Mouse (Mus musculus) midbrain, postnatal 0 days (tissue): ENCODE data around the gene Ctnnd2. TPM values are rescaled to one million over a fixed set of nuclear protein-coding genes. Genes with fewer than 3 reads are reported as not detected.

Experiments
- ATAC-seq: fragments of 200-750 bp; cut with Nextera tagmentation; 2 replicates; pipeline ENCODE4 v1.8.0; 2017; ENCODE audit warnings: moderate number of reproducible peaks, mild to moderate bottlenecking, moderate TSS enrichment, moderate library complexity; ENCODE audit not compliant: low FRiP score
- DNase-seq: peaks from one replicate; pipeline ENCODE4 v3.0.0-alpha.2; 2015; ENCODE audit warnings: low spot score
- H3K27ac ChIP-seq: fragments of 300-500 bp; sonication (generic); 2 replicates; pipeline ENCODE4 v1.5.1; 2014; ENCODE audit warnings: low read depth, mild to moderate bottlenecking, low read length, mixed read lengths
- H3K27me3 ChIP-seq: fragments of 300-500 bp; sonication (generic); 2 replicates; pipeline ENCODE4 v1.6.1; 2014; ENCODE audit warnings: low read length, control low read depth, mixed read lengths; ENCODE audit not compliant: insufficient read depth
- H3K36me3 ChIP-seq: fragments of 300-500 bp; sonication (generic); 2 replicates; pipeline ENCODE4 v1.6.1; 2014; ENCODE audit warnings: low read length, control low read depth, mixed read lengths; ENCODE audit not compliant: insufficient read depth
- H3K4me1 ChIP-seq: fragments of 300-500 bp; sonication (generic); 2 replicates; pipeline ENCODE4 v1.6.1; 2014; ENCODE audit warnings: mild to moderate bottlenecking, control low read depth, antibody characterized with exemption, low read length, mixed read lengths; ENCODE audit not compliant: insufficient read depth
- H3K4me2 ChIP-seq: fragments of 300-500 bp; sonication (generic); 2 replicates; pipeline ENCODE4 v1.6.1; 2014; ENCODE audit warnings: low read depth, mild to moderate bottlenecking, low read length, mixed read lengths; ENCODE audit not compliant: poor library complexity, severe bottlenecking
- H3K4me3 ChIP-seq: fragments of 300-500 bp; sonication (generic); 2 replicates; pipeline ENCODE4 v1.5.1; 2014; ENCODE audit warnings: low read depth, mild to moderate bottlenecking, low read length, moderate library complexity
- H3K9ac ChIP-seq: fragments of 300-500 bp; sonication (generic); replicated peaks from 2 replicates; pipeline ENCODE4 v1.6.1; 2014; ENCODE audit warnings: mild to moderate bottlenecking, low read length, moderate library complexity, mixed read lengths; ENCODE audit not compliant: poor library complexity, severe bottlenecking
- H3K9me3 ChIP-seq: fragments of 300-500 bp; sonication (generic); 2 replicates; pipeline ENCODE4 v1.6.1; 2016; ENCODE audit warnings: low read length, control low read depth
- CTCF ChIP-seq: IDR thresholded peaks from 2 replicates; pipeline ENCODE4 v1.5.1; 2016; ENCODE audit warnings: antibody characterized with exemption, mild to moderate bottlenecking
- WGBS: fragments of 180-500 bp; shearing (Covaris S2); extraction: QIAGEN DNeasy Blood & Tissue Kit; methylation state at CpG from one replicate; pipeline ENCODE4 v1.1.7; 2014; 5-methylcytosine and 5-hydroxymethylcytosine counted together
- polyA plus RNA-seq: library from polyadenylated mRNA; unstranded; fragments of >200 nt; fragmentation: Nextera tagmentation; extraction: Ambion mirVana; gene quantifications from 2 replicates; pipeline ENCODE4 v1.2.1, GENCODE M21; 2015
- total RNA-seq: library from RNA; depleted of rRNA; stranded (reverse); fragments of >200 nt; gene quantifications from 2 replicates; pipeline ENCODE4 v1.2.3, GENCODE M21; 2014

The Ctnnd2 gene
- total and polyA plus RNA-seq, 2 experiments from 2014 or later = 89.0 to 178 TPM

DNA sequence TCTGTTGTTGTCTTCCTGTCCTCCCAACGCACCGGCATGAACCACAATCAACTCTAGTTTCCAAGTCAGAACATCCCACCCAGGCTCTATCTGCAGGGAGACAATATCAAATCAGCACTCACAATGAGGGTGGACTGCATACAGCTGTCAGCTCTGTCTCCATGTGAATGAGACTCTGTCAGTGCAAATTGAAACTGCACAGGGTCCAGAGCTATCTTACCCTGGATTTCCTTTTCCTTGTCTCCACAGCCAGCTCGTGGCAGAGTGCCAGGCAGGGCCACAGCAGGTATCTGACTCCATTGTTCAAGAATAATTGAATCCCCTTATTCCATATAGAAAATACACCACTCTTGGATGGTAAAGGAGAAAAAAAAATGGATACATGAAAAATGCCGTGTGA is 343.0 kb downstream of the Ctnnd2 start:
- H3K36me3 ChIP-seq = no peaks in the 10 kb centered on the region
- no peak overlapping the region for H3K4me2 ChIP-seq
- ATAC-seq = no peak
- WGBS = 35% methylated on average over 4 of the region's 4 CpGs
- no peaks in the 10 kb centered on the region for H3K9me3 ChIP-seq
- no peaks in the 10 kb centered on the region for H3K27me3 ChIP-seq
- no peak for TF ChIP-seq CTCF
- no peak overlapping the region for H3K9ac ChIP-seq
- H3K27ac ChIP-seq = no peak overlapping the region
- H3K4me1 ChIP-seq = no peaks in the 10 kb centered on the region
- no peak overlapping the region for H3K4me3 ChIP-seq
- no peak for DNase-seq

DNA sequence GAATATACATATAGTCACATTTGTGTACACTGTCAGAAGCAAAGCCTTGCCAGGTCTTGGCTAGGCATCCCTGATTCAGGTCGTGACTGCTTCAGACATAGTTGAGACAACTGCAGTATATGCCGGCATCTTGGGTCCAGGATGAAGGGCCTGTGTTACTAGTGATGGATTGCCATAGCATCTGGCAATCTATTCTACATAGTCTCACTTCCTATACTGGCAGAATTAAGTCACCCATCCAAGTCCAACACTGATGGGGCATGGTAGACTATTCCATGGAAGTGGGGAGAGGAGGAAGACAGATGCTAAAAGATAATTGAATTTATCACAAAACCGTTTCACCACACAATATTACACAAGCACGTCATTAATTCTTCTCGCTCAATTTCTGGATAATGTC is 369.1 kb downstream of the Ctnnd2 start:
- DNase-seq (no peak), ATAC-seq (no peak)
- no peak for TF ChIP-seq CTCF
- no peak overlapping the region for H3K9ac ChIP-seq
- no peak overlapping the region for H3K27ac ChIP-seq
- WGBS = 92% methylated on average over 5 of the region's 5 CpGs
- no peaks in the 10 kb centered on the region for H3K9me3 ChIP-seq
- H3K36me3 ChIP-seq = no peaks in the 10 kb centered on the region
- no peaks in the 10 kb centered on the region for H3K27me3 ChIP-seq
- H3K4me1 ChIP-seq = no peaks in the 10 kb centered on the region
- H3K4me3 ChIP-seq = no peak overlapping the region
- H3K4me2 ChIP-seq = no peak overlapping the region

DNA sequence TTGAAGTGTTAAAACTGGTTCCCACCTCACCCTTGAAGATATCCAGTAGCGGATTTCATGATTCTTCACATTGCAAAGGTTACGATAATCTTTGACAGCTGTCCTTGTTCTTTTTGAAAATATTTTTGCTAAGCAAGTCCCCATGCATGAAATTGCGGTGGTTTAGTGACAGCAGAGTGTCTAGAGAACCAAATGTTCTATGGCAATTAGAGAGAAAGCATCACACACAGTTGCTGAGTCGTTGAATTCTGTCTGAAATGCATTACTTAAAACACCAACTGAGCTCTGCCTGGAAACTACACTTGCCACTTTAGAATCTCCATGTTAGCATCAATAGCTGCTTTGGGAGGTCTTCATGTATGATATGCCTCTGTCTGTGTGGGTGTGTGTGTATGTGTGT is 375.9 kb downstream of the Ctnnd2 start:
- H3K4me3 ChIP-seq = no peak overlapping the region
- H3K36me3 ChIP-seq = no peaks in the 10 kb centered on the region
- WGBS = 65% methylated on average over 4 of the region's 4 CpGs
- no peaks in the 10 kb centered on the region for H3K9me3 ChIP-seq
- H3K27me3 ChIP-seq = no peaks in the 10 kb centered on the region
- no peak overlapping the region for H3K27ac ChIP-seq
- DNase-seq (no peak), ATAC-seq (no peak)
- no peak for TF ChIP-seq CTCF
- H3K9ac ChIP-seq = no peak overlapping the region
- no peak overlapping the region for H3K4me2 ChIP-seq
- H3K4me1 ChIP-seq = no peaks in the 10 kb centered on the region

DNA sequence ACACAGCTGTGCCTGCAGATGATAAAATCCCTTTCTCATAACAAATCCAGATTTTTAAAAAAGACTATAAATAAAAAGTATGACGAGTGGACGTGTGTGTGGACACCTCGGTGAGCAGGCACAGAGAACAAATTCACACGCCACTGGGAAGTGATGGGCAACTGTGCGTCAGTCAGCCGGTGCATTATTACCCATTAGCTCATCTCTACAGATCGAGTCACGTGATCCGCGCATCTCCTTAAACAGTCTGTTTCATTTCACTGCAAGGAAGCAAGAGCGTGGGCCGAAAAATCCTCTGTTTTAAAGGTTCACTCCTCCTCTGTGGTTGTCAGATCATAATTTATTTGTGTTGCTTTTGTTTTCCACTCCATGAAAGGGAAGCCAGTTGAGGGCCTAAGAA is 378.6 kb downstream of the Ctnnd2 start:
- ATAC-seq (no peak), DNase-seq (no peak)
- Histone ChIP-seq H3K27me3 (no peaks in the 10 kb centered on the region), H3K4me2 (no peak overlapping the region), H3K9me3 (no peaks in the 10 kb centered on the region), H3K27ac (no peak overlapping the region), H3K36me3 (no peaks in the 10 kb centered on the region), H3K4me1 (no peaks in the 10 kb centered on the region), H3K4me3 (no peak overlapping the region), H3K9ac (no peak overlapping the region)
- no peak for TF ChIP-seq CTCF
- WGBS = 92% methylated on average over 12 of the region's 12 CpGs

DNA sequence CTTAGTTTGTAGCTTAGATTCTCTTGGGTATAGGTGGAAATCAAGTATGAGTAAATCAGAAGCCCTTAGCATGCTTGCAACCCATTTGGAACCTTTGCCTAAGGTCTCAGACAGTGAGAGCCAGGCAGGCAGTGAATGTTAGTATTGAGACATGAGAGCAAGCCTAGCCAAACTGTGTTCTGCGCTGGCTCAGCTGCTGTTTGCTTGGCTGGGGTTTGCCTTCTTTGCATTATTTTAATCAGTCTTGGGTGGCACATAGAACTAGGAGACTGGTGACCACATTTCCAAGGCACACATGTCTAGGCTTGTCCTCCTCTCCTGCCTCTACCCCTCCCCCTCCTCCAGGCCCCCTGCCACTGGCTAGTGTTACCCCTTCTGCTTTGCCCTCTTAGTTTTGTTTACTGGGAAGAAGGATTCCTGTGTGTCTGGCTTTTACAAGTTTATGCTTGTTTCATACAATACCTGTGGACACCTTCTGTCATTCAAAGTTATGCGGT is 381.6 kb downstream of the Ctnnd2 start:
- no peaks in the 10 kb centered on the region for H3K9me3 ChIP-seq
- 89% methylated on average over 2 of the region's 2 CpGs for WGBS
- DNase-seq (no peak), ATAC-seq (no peak)
- H3K36me3 ChIP-seq = no peaks in the 10 kb centered on the region
- no peaks in the 10 kb centered on the region for H3K27me3 ChIP-seq
- no peak overlapping the region for H3K4me3 ChIP-seq
- H3K4me1 ChIP-seq = no peaks in the 10 kb centered on the region
- TF ChIP-seq CTCF = no peak
- no peak overlapping the region for H3K27ac ChIP-seq
- H3K4me2 ChIP-seq = no peak overlapping the region
- H3K9ac ChIP-seq = no peak overlapping the region

DNA sequence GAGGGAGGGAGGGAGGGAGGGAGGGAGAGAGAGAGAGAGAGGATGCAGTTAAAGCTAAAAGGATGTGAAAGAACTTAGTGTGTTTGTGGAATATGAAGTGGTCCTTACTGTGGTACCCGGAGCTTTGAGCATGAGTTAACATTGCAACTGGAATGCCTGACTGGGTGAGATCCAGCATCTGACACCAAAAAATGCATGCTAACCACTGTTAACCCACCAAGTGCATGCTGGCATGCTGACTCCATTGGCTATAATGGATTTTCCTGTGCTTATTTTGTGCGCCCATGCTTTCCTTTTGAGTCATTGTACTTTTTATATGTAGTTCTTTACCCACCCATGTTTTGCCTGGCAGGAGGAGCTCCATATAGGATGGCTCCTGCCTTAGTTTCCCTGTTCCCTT is 383.4 kb downstream of the Ctnnd2 start:
- no peaks in the 10 kb centered on the region for H3K36me3 ChIP-seq
- no peak for DNase-seq
- H3K4me1 ChIP-seq = no peaks in the 10 kb centered on the region
- no peaks in the 10 kb centered on the region for H3K27me3 ChIP-seq
- no peak for TF ChIP-seq CTCF
- 93% methylated on average over 2 of the region's 2 CpGs for WGBS
- no peak overlapping the region for H3K4me2 ChIP-seq
- H3K27ac ChIP-seq = no peak overlapping the region
- H3K4me3 ChIP-seq = no peak overlapping the region
- H3K9me3 ChIP-seq = no peaks in the 10 kb centered on the region
- no peak overlapping the region for H3K9ac ChIP-seq
- no peak for ATAC-seq
